Mouse (Mus musculus) midbrain, postnatal 0 days (tissue): ENCODE data around the gene Egfl8. TPM values are rescaled to one million over a fixed set of nuclear protein-coding genes. Genes with fewer than 3 reads are reported as not detected.

Experiments
- ATAC-seq: fragments of 200-750 bp; cut with Nextera tagmentation; 2 replicates; pipeline ENCODE4 v1.8.0; 2017; ENCODE audit warnings: moderate number of reproducible peaks, mild to moderate bottlenecking, moderate TSS enrichment, moderate library complexity; ENCODE audit not compliant: low FRiP score
- DNase-seq: peaks from one replicate; pipeline ENCODE4 v3.0.0-alpha.2; 2015; ENCODE audit warnings: low spot score
- H3K27ac ChIP-seq: fragments of 300-500 bp; sonication (generic); 2 replicates; pipeline ENCODE4 v1.5.1; 2014; ENCODE audit warnings: low read depth, mild to moderate bottlenecking, low read length, mixed read lengths
- H3K27me3 ChIP-seq: fragments of 300-500 bp; sonication (generic); 2 replicates; pipeline ENCODE4 v1.6.1; 2014; ENCODE audit warnings: low read length, control low read depth, mixed read lengths; ENCODE audit not compliant: insufficient read depth
- H3K36me3 ChIP-seq: fragments of 300-500 bp; sonication (generic); 2 replicates; pipeline ENCODE4 v1.6.1; 2014; ENCODE audit warnings: low read length, control low read depth, mixed read lengths; ENCODE audit not compliant: insufficient read depth
- H3K4me1 ChIP-seq: fragments of 300-500 bp; sonication (generic); 2 replicates; pipeline ENCODE4 v1.6.1; 2014; ENCODE audit warnings: mild to moderate bottlenecking, control low read depth, antibody characterized with exemption, low read length, mixed read lengths; ENCODE audit not compliant: insufficient read depth
- H3K4me2 ChIP-seq: fragments of 300-500 bp; sonication (generic); 2 replicates; pipeline ENCODE4 v1.6.1; 2014; ENCODE audit warnings: low read depth, mild to moderate bottlenecking, low read length, mixed read lengths; ENCODE audit not compliant: poor library complexity, severe bottlenecking
- H3K4me3 ChIP-seq: fragments of 300-500 bp; sonication (generic); 2 replicates; pipeline ENCODE4 v1.5.1; 2014; ENCODE audit warnings: low read depth, mild to moderate bottlenecking, low read length, moderate library complexity
- H3K9ac ChIP-seq: fragments of 300-500 bp; sonication (generic); replicated peaks from 2 replicates; pipeline ENCODE4 v1.6.1; 2014; ENCODE audit warnings: mild to moderate bottlenecking, low read length, moderate library complexity, mixed read lengths; ENCODE audit not compliant: poor library complexity, severe bottlenecking
- H3K9me3 ChIP-seq: fragments of 300-500 bp; sonication (generic); 2 replicates; pipeline ENCODE4 v1.6.1; 2016; ENCODE audit warnings: low read length, control low read depth
- CTCF ChIP-seq: IDR thresholded peaks from 2 replicates; pipeline ENCODE4 v1.5.1; 2016; ENCODE audit warnings: antibody characterized with exemption, mild to moderate bottlenecking
- WGBS: fragments of 180-500 bp; shearing (Covaris S2); extraction: QIAGEN DNeasy Blood & Tissue Kit; methylation state at CpG from one replicate; pipeline ENCODE4 v1.1.7; 2014; 5-methylcytosine and 5-hydroxymethylcytosine counted together
- polyA plus RNA-seq: library from polyadenylated mRNA; unstranded; fragments of >200 nt; fragmentation: Nextera tagmentation; extraction: Ambion mirVana; gene quantifications from 2 replicates; pipeline ENCODE4 v1.2.1, GENCODE M21; 2015
- total RNA-seq: library from RNA; depleted of rRNA; stranded (reverse); fragments of >200 nt; gene quantifications from 2 replicates; pipeline ENCODE4 v1.2.3, GENCODE M21; 2014

Egfl8 gene
- total and polyA plus RNA-seq, 2 experiments from 2014 or later, result 4.9 to 6.0 TPM

GRCm38 (mm10) chr17:34652546-34652945 is 36.8 kb upstream of the Egfl8 start:
- ATAC-seq (no peak), DNase-seq (no peak)
- H3K9me3 ChIP-seq, result no peaks in the 10 kb centered on the region
- H3K4me3 ChIP-seq, result no peak overlapping the region
- no peaks in the 10 kb centered on the region for H3K27me3 ChIP-seq
- 91% methylated on average over 10 of the region's 10 CpGs for WGBS
- H3K4me1 ChIP-seq, result peaks cover 6% of the 10 kb centered on the region
- H3K27ac ChIP-seq, result no peak overlapping the region
- TF ChIP-seq CTCF, result no peak
- no peak overlapping the region for H3K9ac ChIP-seq
- no peak overlapping the region for H3K4me2 ChIP-seq
- peaks cover 60% of the 10 kb centered on the region for H3K36me3 ChIP-seq

GRCm38 (mm10) chr17:34651507-34652221 is 35.9 kb upstream of the Egfl8 start:
- Histone ChIP-seq H3K9me3 (no peaks in the 10 kb centered on the region), H3K4me1 (peaks cover 7% of the 10 kb centered on the region), H3K4me3 (no peak overlapping the region), H3K9ac (no peak overlapping the region), H3K36me3 (peaks cover 60% of the 10 kb centered on the region), H3K27ac (no peak overlapping the region), H3K4me2 (no peak overlapping the region), H3K27me3 (no peaks in the 10 kb centered on the region)
- DNase-seq (peak; percentile 28), ATAC-seq (no peak)
- WGBS, result 46% methylated on average over 19 of the region's 19 CpGs
- peak; percentile 63 for TF ChIP-seq CTCF

DNA sequence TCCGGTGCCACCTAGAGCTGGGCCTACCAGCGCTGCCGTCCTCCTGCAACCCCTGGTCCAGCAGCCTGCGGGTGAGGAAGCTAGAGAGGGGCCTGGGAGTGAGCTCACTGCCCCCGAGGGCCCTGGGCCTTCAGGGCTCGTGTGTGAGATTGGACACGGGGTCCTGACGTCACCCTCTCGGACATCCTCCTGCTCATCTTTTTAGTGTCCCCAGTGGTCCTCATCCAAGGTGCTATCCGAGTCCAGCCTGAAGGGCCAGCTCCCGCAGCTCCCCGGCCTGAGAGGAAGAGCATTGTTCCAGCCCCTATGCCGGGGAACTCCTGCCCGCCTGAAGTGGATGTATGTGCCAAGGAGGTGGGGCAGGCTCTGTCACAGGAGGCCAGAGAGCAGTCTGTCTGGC is 35.0 kb upstream of the Egfl8 start:
- H3K9ac ChIP-seq, result no peak overlapping the region
- ATAC-seq (no peak), DNase-seq (no peak)
- H3K36me3 ChIP-seq, result peaks cover 60% of the 10 kb centered on the region
- no peak for TF ChIP-seq CTCF
- H3K4me3 ChIP-seq, result no peak overlapping the region
- no peak overlapping the region for H3K27ac ChIP-seq
- no peak overlapping the region for H3K4me2 ChIP-seq
- no peaks in the 10 kb centered on the region for H3K27me3 ChIP-seq
- H3K4me1 ChIP-seq, result peaks cover 7% of the 10 kb centered on the region
- no peaks in the 10 kb centered on the region for H3K9me3 ChIP-seq
- 93% methylated on average over 14 of the region's 14 CpGs for WGBS

- H3K9ac ChIP-seq, result no peak overlapping the region
- H3K4me1 ChIP-seq, result peaks cover 7% of the 10 kb centered on the region
- no peaks in the 10 kb centered on the region for H3K27me3 ChIP-seq
- DNase-seq, result no peak
- H3K4me3 ChIP-seq, result no peak overlapping the region
- 90% methylated on average over 18 of the region's 18 CpGs for WGBS
- H3K36me3 ChIP-seq, result peaks cover 56% of the 10 kb centered on the region
- H3K4me2 ChIP-seq, result no peak overlapping the region
- no peaks in the 10 kb centered on the region for H3K9me3 ChIP-seq
- no peak for ATAC-seq
- no peak overlapping the region for H3K27ac ChIP-seq
- TF ChIP-seq CTCF, result no peak
Observed at GRCm38 (mm10) chr17:34649106-34649864, 33.5 kb upstream of the Egfl8 start.

DNA sequence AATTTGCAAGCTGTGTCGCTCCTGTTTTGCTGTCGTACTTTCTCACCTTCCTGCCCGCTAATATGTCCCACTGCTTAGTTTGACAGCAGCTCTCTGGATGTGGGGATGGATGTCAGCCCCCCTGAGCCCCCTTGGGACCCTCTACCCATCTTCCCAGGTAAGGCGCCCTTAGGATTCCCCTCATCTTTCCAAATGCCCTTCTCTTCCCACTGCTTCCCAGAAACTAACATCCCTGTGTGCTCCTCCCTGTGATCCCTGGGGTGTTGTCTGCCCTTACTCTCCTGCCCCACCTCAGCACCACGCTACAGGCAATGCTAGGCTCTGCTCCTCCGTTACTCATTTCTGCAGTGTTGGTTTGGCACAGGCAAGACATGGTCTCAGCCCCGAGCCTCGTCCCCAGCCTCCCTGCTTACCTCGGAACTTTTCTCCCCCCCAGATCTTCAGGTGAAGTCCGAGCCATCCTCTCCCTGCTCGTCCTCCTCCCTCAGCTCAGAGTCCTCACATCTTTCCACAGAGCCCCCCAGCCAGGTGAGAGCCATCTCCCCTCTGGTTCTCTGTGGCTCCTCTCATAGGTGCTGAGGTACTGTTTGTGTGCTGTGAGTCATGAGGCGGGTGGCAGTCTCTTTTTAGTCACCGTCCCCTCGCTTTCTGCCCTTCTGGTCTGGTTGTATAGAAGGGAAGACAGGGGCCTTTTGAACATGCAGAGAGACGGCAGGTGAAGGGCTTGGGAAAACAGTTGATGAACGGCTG is 32.5 kb upstream of the Egfl8 start:
- peaks cover 47% of the 10 kb centered on the region for H3K36me3 ChIP-seq
- TF ChIP-seq CTCF, result no peak
- DNase-seq (no peak), ATAC-seq (no peak)
- no peak overlapping the region for H3K9ac ChIP-seq
- no peak overlapping the region for H3K27ac ChIP-seq
- WGBS, result 85% methylated on average over 16 of the region's 16 CpGs
- no peaks in the 10 kb centered on the region for H3K27me3 ChIP-seq
- peak overlapping the region; percentile 99; the same call in 1 of the 2 replicates for H3K4me3 ChIP-seq
- H3K9me3 ChIP-seq, result no peaks in the 10 kb centered on the region
- H3K4me1 ChIP-seq, result peaks cover 7% of the 10 kb centered on the region
- peak overlapping the region; percentile 63 for H3K4me2 ChIP-seq
